Mouse (Mus musculus) limb, embryonic 14.5 days (tissue): ENCODE results near the gene Mybpc1. TPM values are rescaled to one million over a fixed set of nuclear protein-coding genes. Genes with fewer than 3 reads are reported as not detected.
"Not testable (repeated sequence)": the region's sequence is repeated elsewhere in the genome, so short reads cannot be mapped to it uniquely, and the experiment has no call there.

Experiments used
- ATAC-seq: fragments of 200-750 bp; cut with Nextera tagmentation; 2 replicates; pipeline ENCODE4 v1.8.0; 2017; ENCODE audit warnings: low read depth, moderate number of reproducible peaks, moderate TSS enrichment; ENCODE audit not compliant: low FRiP score
- DNase-seq: peaks from one replicate; pipeline ENCODE4 v3.0.0-alpha.2; 2015; ENCODE audit warnings: low spot score
- H3K27ac ChIP-seq: fragments of 300-500 bp; sonication (generic); replicated peaks from 2 replicates; pipeline ENCODE4 v1.5.1; 2014; ENCODE audit warnings: low read depth, mild to moderate bottlenecking, low read length, moderate library complexity, mixed read lengths
- H3K27me3 ChIP-seq: fragments of 300-500 bp; sonication (generic); 2 replicates; pipeline ENCODE4 v1.6.1; 2014; ENCODE audit warnings: low read length, mixed read lengths; ENCODE audit not compliant: control insufficient read depth, insufficient read depth
- H3K36me3 ChIP-seq: fragments of 300-500 bp; sonication (generic); 2 replicates; pipeline ENCODE4 v1.6.1; 2014; ENCODE audit warnings: mild to moderate bottlenecking, low read length, moderate library complexity, mixed read lengths; ENCODE audit not compliant: control insufficient read depth, insufficient read depth
- H3K4me1 ChIP-seq: fragments of 300-500 bp; sonication (generic); 2 replicates; pipeline ENCODE4 v1.6.1; 2014; ENCODE audit warnings: antibody characterized with exemption, low read length, mixed read lengths; ENCODE audit not compliant: control insufficient read depth, insufficient read depth
- H3K4me2 ChIP-seq: fragments of 300-500 bp; sonication (generic); replicated peaks from 2 replicates; pipeline ENCODE4 v1.6.1; 2014; ENCODE audit warnings: low read depth, mild to moderate bottlenecking, low read length, moderate library complexity; ENCODE audit not compliant: severe bottlenecking
- H3K4me3 ChIP-seq: fragments of 300-500 bp; sonication (generic); replicated peaks from 2 replicates; pipeline ENCODE4 v1.5.1; 2014; ENCODE audit warnings: low read length
- H3K9ac ChIP-seq: fragments of 300-500 bp; sonication (generic); 2 replicates; pipeline ENCODE4 v1.6.1; 2014; ENCODE audit warnings: mild to moderate bottlenecking, low read depth, low read length, moderate library complexity; ENCODE audit not compliant: severe bottlenecking
- H3K9me3 ChIP-seq: fragments of 300-500 bp; sonication (generic); 2 replicates; pipeline ENCODE4 v1.6.1; 2016; ENCODE audit warnings: low read length; ENCODE audit not compliant: control insufficient read depth
- POLR2A ChIP-seq: fragments of 200-500 bp; IDR thresholded peaks from 2 replicates; pipeline ENCODE4 v1.8.0; 2012; ENCODE audit warnings: inconsistent platforms, mild to moderate bottlenecking, moderate library complexity, borderline replicate concordance; ENCODE audit not compliant: insufficient read depth, insufficient read length; ENCODE audit errors: extremely low read depth
- WGBS: fragments of 180-500 bp; shearing (Covaris S2); extraction: QIAGEN DNeasy Blood & Tissue Kit; methylation state at CpG from one replicate; pipeline ENCODE4 v1.1.7; 2014; 5-methylcytosine and 5-hydroxymethylcytosine counted together
- polyA plus RNA-seq, 2 experiments: library from polyadenylated mRNA; depleted of rRNA in 1 of 2; stranded (reverse) in 1 of 2; unstranded in 1 of 2; fragments of >200 nt; fragmentation: Nextera tagmentation in 1 of 2; extraction: Ambion mirVana in 1 of 2; gene quantifications; 2 replicates each; pipeline versions ENCODE4 v1.2.1 to v1.2.3; 2012 to 2014

Gene Mybpc1
- polyA plus RNA-seq, 2 experiments: 59.2 to 73.6 TPM

- no peak overlapping the region for H3K4me3 ChIP-seq
- 76% methylated on average over 4 of the region's 4 CpGs for WGBS
- H3K4me2 ChIP-seq: no peak overlapping the region
- ATAC-seq: no peak
- no peaks in the 10 kb centered on the region for H3K9me3 ChIP-seq
- H3K27me3 ChIP-seq: no peaks in the 10 kb centered on the region
- no peak overlapping the region for H3K27ac ChIP-seq
- peaks cover 14% of the 10 kb centered on the region for H3K4me1 ChIP-seq
- no peaks in the 10 kb centered on the region for H3K36me3 ChIP-seq
- no peak for TF ChIP-seq POLR2A
- no peak for DNase-seq
- H3K9ac ChIP-seq: no peak overlapping the region
Measured at GRCm38 (mm10) chr10:88494959-88495587, 109.9 kb downstream of the Mybpc1 start.

- ATAC-seq (no peak), DNase-seq (no peak)
- Histone ChIP-seq H3K4me3 (no peak overlapping the region), H3K36me3 (no peaks in the 10 kb centered on the region), H3K27me3 (no peaks in the 10 kb centered on the region), H3K4me1 (peaks cover 14% of the 10 kb centered on the region), H3K9me3 (no peaks in the 10 kb centered on the region), H3K9ac (no peak overlapping the region), H3K27ac (no peak overlapping the region), H3K4me2 (no peak overlapping the region)
- TF ChIP-seq POLR2A: no peak
- 84% methylated on average over 8 of the region's 8 CpGs for WGBS
Measured at GRCm38 (mm10) chr10:88492658-88493057, 112.3 kb downstream of the Mybpc1 start.

- WGBS: 66% methylated on average over 7 of the region's 7 CpGs
- H3K9me3 ChIP-seq: no peaks in the 10 kb centered on the region
- ATAC-seq: no peak
Measured at GRCm38 (mm10) chr10:88491632-88492031, 113.3 kb downstream of the Mybpc1 start.

GRCm38 (mm10) chr10:88488629-88489028 is 116.3 kb downstream of the Mybpc1 start:
- 85% methylated on average over 5 of the region's 5 CpGs for WGBS

More at GRCm38 (mm10) chr10:88491632-88492031, 113.3 kb downstream of the Mybpc1 start:
- no peak for TF ChIP-seq POLR2A
- no peak overlapping the region for H3K4me2 ChIP-seq
- no peak overlapping the region for H3K9ac ChIP-seq
- H3K36me3 ChIP-seq: no peaks in the 10 kb centered on the region
- peaks cover 8% of the 10 kb centered on the region; the same call in 1 of the 2 replicates for H3K4me1 ChIP-seq
- no peak overlapping the region for H3K4me3 ChIP-seq
- DNase-seq: no peak
- no peak overlapping the region for H3K27ac ChIP-seq
- no peaks in the 10 kb centered on the region for H3K27me3 ChIP-seq

GRCm38 (mm10) chr10:88482866-88483265 is 122.1 kb downstream of the Mybpc1 start:
- ATAC-seq, H3K4me1 ChIP-seq, H3K27ac ChIP-seq, H3K9me3 ChIP-seq, H3K4me3 ChIP-seq, H3K27me3 ChIP-seq, H3K4me2 ChIP-seq, DNase-seq, H3K36me3 ChIP-seq, H3K9ac ChIP-seq: not testable (repeated sequence)
- 87% methylated on average over 10 of the region's 10 CpGs for WGBS

More at GRCm38 (mm10) chr10:88488629-88489028, 116.3 kb downstream of the Mybpc1 start:
- H3K36me3 ChIP-seq: no peaks in the 10 kb centered on the region
- no peak overlapping the region for H3K4me3 ChIP-seq
- no peak overlapping the region for H3K27ac ChIP-seq
- no peaks in the 10 kb centered on the region for H3K9me3 ChIP-seq
- DNase-seq (no peak), ATAC-seq (no peak)
- no peaks in the 10 kb centered on the region for H3K27me3 ChIP-seq
- no peaks in the 10 kb centered on the region for H3K4me1 ChIP-seq
- no peak overlapping the region for H3K4me2 ChIP-seq
- no peak overlapping the region for H3K9ac ChIP-seq
- TF ChIP-seq POLR2A: no peak

Other genes with a start within 250 kb of the Mybpc1 start
- gene Dram1, start 226.1 kb downstream of the Mybpc1 start, polyA plus RNA-seq (2012; rRNA removed): 2.2 TPM in 2 replicates
- gene Dram1, start 226.1 kb downstream of the Mybpc1 start, polyA plus RNA-seq (2014; fragmentation: Nextera tagmentation; extraction: Ambion mirVana): 1.3 and 1.8 TPM in 2 replicates
- 19.4 and 19.7 TPM in 2 replicates for gene Gnptab, start 226.0 kb downstream of the Mybpc1 start, polyA plus RNA-seq (2012; rRNA removed)
- gene Gnptab, start 226.0 kb downstream of the Mybpc1 start, polyA plus RNA-seq (2014; fragmentation: Nextera tagmentation; extraction: Ambion mirVana): 8.9 and 9.2 TPM in 2 replicates
- 0.10 TPM in 1 of 2 replicates, not detected in the other for gene Sycp3, start 145.6 kb downstream of the Mybpc1 start, polyA plus RNA-seq (2012; rRNA removed)
- gene Sycp3, start 145.6 kb downstream of the Mybpc1 start, polyA plus RNA-seq (2014; fragmentation: Nextera tagmentation; extraction: Ambion mirVana): not detected in 2 replicates
- gene Chpt1, start 101.1 kb downstream of the Mybpc1 start, polyA plus RNA-seq (2012; rRNA removed): 10.3 and 12.5 TPM in 2 replicates
- gene Chpt1, start 101.1 kb downstream of the Mybpc1 start, polyA plus RNA-seq (2014; fragmentation: Nextera tagmentation; extraction: Ambion mirVana): 34.3 and 35.9 TPM in 2 replicates
- 0.04 and 0.11 TPM in 2 replicates for gene Spic, start 79.9 kb upstream of the Mybpc1 start, polyA plus RNA-seq (2012; rRNA removed)
- 0.11 TPM in 2 replicates for gene Spic, start 79.9 kb upstream of the Mybpc1 start, polyA plus RNA-seq (2014; fragmentation: Nextera tagmentation; extraction: Ambion mirVana)
- gene Arl1, start 125.7 kb upstream of the Mybpc1 start, polyA plus RNA-seq (2012; rRNA removed): 96.5 and 112 TPM in 2 replicates
- gene Arl1, start 125.7 kb upstream of the Mybpc1 start, polyA plus RNA-seq (2014; fragmentation: Nextera tagmentation; extraction: Ambion mirVana): 217 and 225 TPM in 2 replicates
- 13.0 and 19.3 TPM in 2 replicates for gene Utp20, start 221.7 kb upstream of the Mybpc1 start, polyA plus RNA-seq (2012; rRNA removed)
- gene Utp20, start 221.7 kb upstream of the Mybpc1 start, polyA plus RNA-seq (2014; fragmentation: Nextera tagmentation; extraction: Ambion mirVana): 21.1 and 26.3 TPM in 2 replicates